17 mouse cellular contexts compared by ENCODE assay signal in the genomic region with DNA sequence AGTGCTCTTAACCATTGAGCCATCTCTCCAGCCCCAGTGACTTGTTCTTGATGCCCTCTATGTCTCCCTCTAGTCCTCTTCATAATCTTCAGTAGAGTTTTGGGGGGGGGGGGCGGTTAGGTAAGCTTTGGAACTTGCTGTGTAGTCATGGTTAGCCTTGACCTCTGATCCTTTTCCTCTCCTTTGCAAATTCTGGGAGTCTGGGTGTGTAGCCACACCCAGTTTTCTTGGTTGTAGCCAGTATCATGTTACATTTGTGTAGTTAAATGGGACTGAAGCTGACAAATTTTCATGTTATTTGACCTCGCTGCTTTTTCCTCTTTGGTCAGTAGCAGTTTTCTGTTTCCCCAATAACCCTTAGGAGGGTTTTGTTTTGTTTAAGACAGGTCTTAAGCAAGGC.
"Had no signal": no experiment of that assay in that cellular context is flagged by ENCODE, and none has a peak within 500 bp of the region (broad histone marks: within the 10 kb centered on the region; RNA-seq: fewer than 3 reads in every experiment).

No protein-coding gene starts in this region.

- H3K27ac ChIP-seq: limb, embryonic 12.5 days; limb, embryonic 15.5 days; liver, embryonic 14.5 days; midbrain, embryonic 12.5 days; midbrain, embryonic 15.5 days; neural tube, embryonic 13.5 days; stomach, embryonic 15.5 days had no signal

- H3K9me3 ChIP-seq: limb, embryonic 12.5 days; limb, embryonic 15.5 days; megakaryocyte, embryonic 14.5 days; midbrain, embryonic 12.5 days; midbrain, embryonic 15.5 days; neural tube, embryonic 13.5 days; stomach, embryonic 15.5 days had no signal

- H3K4me3 ChIP-seq: limb, embryonic 12.5 days; limb, embryonic 15.5 days; megakaryocyte, embryonic 14.5 days; midbrain, embryonic 12.5 days; midbrain, embryonic 15.5 days; neural tube, embryonic 13.5 days; stomach, embryonic 15.5 days had no signal

- DNase-seq: kidney, adult 9 months; kidney, postnatal 14 days; kidney, postnatal 4 days; left cerebral cortex, postnatal 4 days; liver, postnatal 0 days; lung, embryonic 14.5 days; lung, postnatal 36 days; spleen, adult 18-20 months; thymus, postnatal 36 days had no signal

- H3K9ac ChIP-seq: limb, embryonic 12.5 days; limb, embryonic 15.5 days; liver, embryonic 14.5 days; liver, postnatal 0 days; lung, embryonic 14.5 days; midbrain, embryonic 12.5 days; midbrain, embryonic 15.5 days; neural tube, embryonic 13.5 days; stomach, embryonic 15.5 days had no signal

- H3K4me1 ChIP-seq: limb, embryonic 12.5 days; limb, embryonic 15.5 days; midbrain, embryonic 12.5 days; midbrain, embryonic 15.5 days; neural tube, embryonic 13.5 days had no signal

- H3K27me3 ChIP-seq: limb, embryonic 12.5 days; limb, embryonic 15.5 days; megakaryocyte, embryonic 14.5 days; midbrain, embryonic 12.5 days; midbrain, embryonic 15.5 days; neural tube, embryonic 13.5 days; stomach, embryonic 15.5 days had no signal
